Mouse (Mus musculus) Patski (cell line): ENCODE results near the gene Rfx1. TPM values are rescaled to one million over a fixed set of nuclear protein-coding genes. Genes with fewer than 3 reads are reported as not detected.

ENCODE experiments used
- ATAC-seq: fragments of 100-300 bp; one replicate; pipeline ENCODE4 v1.8.0; 2021
- CTCF ChIA-PET: fragments of 350-600 bp; sonication (Branson Sonifier 250); formaldehyde crosslinking; loops from one replicate; lab custom pipeline; 2022; ENCODE audit warnings: inconsistent platforms; lab: Charles Lee
- POLR2A ChIA-PET: fragments of 350-600 bp; sonication (Branson Sonifier 250); formaldehyde crosslinking; loops from one replicate; lab custom pipeline; 2022; ENCODE audit warnings: antibody characterized with exemption, inconsistent platforms; lab: Charles Lee
- DNase-seq: peaks from one replicate; pipeline ENCODE4 v3.0.0-alpha.2; 2011; ENCODE audit warnings: low read depth, low spot score
- H3K27me3 ChIP-seq: fragments of 371-371 bp; one replicate; pipeline ENCODE4 v1.5.1; 2021
- CTCF ChIP-seq: fragments of 100-300 bp; IDR thresholded peaks from one replicate; pipeline ENCODE4 v1.5.1; 2021
- in situ Hi-C: fragments of 300-500 bp; cut with MboI; formaldehyde crosslinking; loops from 3 replicates; pipeline ENCODE4 v1.11.1; 2018; ENCODE audit warnings: low pct_unique_long_range_greater_than_20kb, mixed read lengths
- polyA plus RNA-seq: library from polyadenylated mRNA; unstranded; gene quantifications from one replicate; pipeline ENCODE4 v1.2.3, GENCODE M21; 2021

Rfx1 gene
- polyA plus RNA-seq, 1 experiment from 2014 or later: 14.2 TPM

DNA sequence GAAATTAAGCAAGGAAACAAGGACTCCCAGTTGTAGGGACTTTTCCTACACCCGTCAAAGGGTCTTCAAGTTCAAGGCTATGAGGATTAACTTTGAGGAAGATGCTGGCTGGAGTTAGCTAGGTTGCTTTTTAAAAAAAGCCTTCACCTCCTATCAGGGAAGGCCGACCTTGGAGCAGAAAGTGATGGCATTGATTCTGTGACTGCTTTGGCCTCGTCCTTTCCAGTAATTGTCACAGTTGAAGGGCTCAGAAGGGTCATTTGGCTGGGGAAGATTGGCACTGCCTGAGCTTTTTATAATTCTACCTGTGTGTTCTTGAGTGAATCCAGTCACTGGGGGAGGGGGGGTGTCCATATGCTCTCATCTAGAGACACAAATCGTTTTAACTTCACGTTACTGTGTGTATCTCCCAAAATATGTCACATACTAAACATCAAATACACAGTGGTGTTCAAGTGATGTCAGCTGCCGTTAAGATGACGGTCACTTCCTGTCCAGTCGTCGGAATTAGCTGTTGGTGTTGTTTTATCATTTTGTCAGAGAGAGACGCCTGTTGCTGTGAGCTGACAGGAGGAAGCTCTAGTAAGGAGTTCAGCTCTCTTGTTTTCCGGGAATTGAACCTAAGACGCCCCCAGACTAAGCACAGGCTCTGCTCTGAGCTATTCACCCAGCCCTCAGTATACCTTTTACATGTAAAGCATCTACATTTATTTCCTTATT is 1.8 kb downstream of the Rfx1 start:
- ChIA-PET CTCF (interaction anchor here (1.1 to 2.1 kb wide), 2 partner anchors 25 to 118 kb away, joined by 3 to 4 read pairs; no protein-coding TSS in a partner anchor), POLR2A (interaction anchor here (0.9 kb wide), 1 partner anchor 410 kb away, joined by 3 read pairs; no protein-coding TSS in a partner anchor)
- in situ Hi-C loops: no loop called here
- TF ChIP-seq CTCF: no peak
- DNase-seq (no peak), ATAC-seq (no peak)
- H3K27me3 ChIP-seq: no peaks in the 10 kb centered on the region

DNA sequence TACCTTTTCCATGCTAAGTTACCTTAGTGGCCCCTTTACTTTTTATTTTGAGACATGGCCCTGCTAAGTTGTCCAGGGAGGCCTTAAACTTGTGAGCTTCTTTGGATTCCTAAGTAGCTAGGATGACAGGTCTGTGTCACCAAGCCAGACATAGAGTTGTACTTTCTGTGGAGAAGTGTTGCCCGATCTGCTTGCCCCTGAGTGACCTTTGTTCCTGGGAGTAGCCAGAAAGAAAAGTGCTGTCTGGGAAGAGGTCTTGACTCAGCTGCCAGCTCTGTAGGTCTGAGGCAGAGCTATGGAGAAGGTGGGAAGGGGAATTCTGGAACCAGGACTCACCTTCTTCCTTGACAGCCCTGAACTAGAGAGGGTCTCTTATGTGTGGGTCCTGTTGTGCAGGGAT is 2.5 kb downstream of the Rfx1 start:
- DNase-seq (no peak), ATAC-seq (no peak)
- CTCF ChIA-PET: interaction anchor here (2.1 kb wide), 1 partner anchor 26 kb away, joined by 4 read pairs; no protein-coding TSS in a partner anchor
- TF ChIP-seq CTCF: no peak
- H3K27me3 ChIP-seq: no peaks in the 10 kb centered on the region
- POLR2A ChIA-PET: interaction anchor here (0.9 kb wide), 1 partner anchor 411 kb away, joined by 3 read pairs; no protein-coding TSS in a partner anchor
- in situ Hi-C loops: no loop called here

- DNase-seq (no peak), ATAC-seq (no peak)
- in situ Hi-C loops: no loop called here
- ChIA-PET CTCF (interaction anchor here (1.1 kb wide), 1 partner anchor 35 kb away, joined by 3 read pairs; the partner anchor contains the start of gene Dcaf15), POLR2A (no interaction called here)
- no peaks in the 10 kb centered on the region for H3K27me3 ChIP-seq
- no peak for TF ChIP-seq CTCF
Measured at GRCm38 (mm10) chr8:84069750-84070149, 3.1 kb downstream of the Rfx1 start.

GRCm38 (mm10) chr8:84070241-84070640 is 3.6 kb downstream of the Rfx1 start:
- ChIA-PET CTCF (interaction anchor here (1.1 to 1.5 kb wide), 2 partner anchors 12 to 35 kb away, joined by 3 to 8 read pairs; partner anchors contain the start of gene Dcaf15), POLR2A (no interaction called here)
- ATAC-seq: no peak

GRCm38 (mm10) chr8:84070667-84071066 is 4.0 kb downstream of the Rfx1 start:
- no peaks in the 10 kb centered on the region for H3K27me3 ChIP-seq
- POLR2A ChIA-PET: interaction anchor here (0.6 kb wide), 1 partner anchor 194 kb away, joined by 3 read pairs; no protein-coding TSS in a partner anchor
- no peak for ATAC-seq
- CTCF ChIA-PET: interaction anchor here (1.1 to 1.5 kb wide), 2 partner anchors 12 to 34 kb away, joined by 3 to 8 read pairs; partner anchors contain the start of gene Dcaf15
- in situ Hi-C loops: no loop called here
- no peak for TF ChIP-seq CTCF
- no peak for DNase-seq

More at GRCm38 (mm10) chr8:84070241-84070640, 3.6 kb downstream of the Rfx1 start:
- no peak for DNase-seq
- in situ Hi-C loops: no loop called here
- no peak for TF ChIP-seq CTCF
- H3K27me3 ChIP-seq: no peaks in the 10 kb centered on the region

GRCm38 (mm10) chr8:84071921-84072320 is 5.3 kb downstream of the Rfx1 start:
- ChIA-PET POLR2A (interaction anchor here (0.5 to 0.7 kb wide), 2 partner anchors 56 to 70 kb away, joined by 3 to 4 read pairs; no protein-coding TSS in a partner anchor), CTCF (interaction anchor here (1.5 kb wide), 2 partner anchors 10 to 91 kb away, joined by 3 to 8 read pairs; no protein-coding TSS in a partner anchor)
- in situ Hi-C loops: no loop called here
- no peaks in the 10 kb centered on the region for H3K27me3 ChIP-seq
- TF ChIP-seq CTCF: no peak
- ATAC-seq: no peak
- DNase-seq: no peak

DNA sequence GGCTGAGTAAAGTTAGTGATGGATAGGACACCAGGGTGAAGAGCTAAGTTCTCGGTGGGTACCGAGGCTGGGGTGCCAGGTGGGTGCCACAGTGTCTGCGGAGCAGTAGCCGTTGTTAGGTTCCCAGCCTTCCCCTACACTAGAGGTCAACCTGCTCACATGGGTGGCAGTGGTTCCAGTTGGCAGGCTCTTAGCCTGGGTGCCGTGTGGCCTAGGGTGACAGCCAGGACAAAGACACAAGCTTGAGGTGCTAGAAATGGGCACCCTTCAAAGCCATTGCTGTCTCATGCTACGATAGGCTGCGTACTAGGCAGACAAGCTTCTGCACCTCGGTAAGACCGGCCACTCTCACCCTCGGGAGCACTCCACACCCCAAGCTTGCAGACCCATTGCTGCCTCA is 5.7 kb downstream of the Rfx1 start:
- DNase-seq (no peak), ATAC-seq (no peak)
- ChIA-PET POLR2A (interaction anchor here (0.5 to 0.7 kb wide), 2 partner anchors 56 to 69 kb away, joined by 3 to 4 read pairs; no protein-coding TSS in a partner anchor), CTCF (interaction anchor here (1.5 kb wide), 1 partner anchor 91 kb away, joined by 3 read pairs; no protein-coding TSS in a partner anchor)
- no peaks in the 10 kb centered on the region for H3K27me3 ChIP-seq
- no peak for TF ChIP-seq CTCF
- in situ Hi-C loops: no loop called here

GRCm38 (mm10) chr8:84073230-84073976 is 6.8 kb downstream of the Rfx1 start:
- ATAC-seq (no peak), DNase-seq (no peak)
- in situ Hi-C loops: no loop called here
- ChIA-PET POLR2A (interaction anchor here (1.4 kb wide), 1 partner anchor 30 kb away, joined by 5 read pairs; no protein-coding TSS in a partner anchor), CTCF (interaction anchor here (1.5 kb wide), 1 partner anchor 90 kb away, joined by 3 read pairs; no protein-coding TSS in a partner anchor)
- TF ChIP-seq CTCF: no peak
- H3K27me3 ChIP-seq: no peaks in the 10 kb centered on the region

- POLR2A ChIA-PET: interaction anchor here (1.0 to 1.1 kb wide), 2 partner anchors 9 to 12 kb away, joined by 3 read pairs; no protein-coding TSS in a partner anchor
- no peak for TF ChIP-seq CTCF
- in situ Hi-C loops: no loop called here
- CTCF ChIA-PET: interaction anchor here (0.9 kb wide), 1 partner anchor 19 kb away, joined by 3 read pairs; no protein-coding TSS in a partner anchor
- H3K27me3 ChIP-seq: no peaks in the 10 kb centered on the region
- DNase-seq (no peak), ATAC-seq (no peak)
Measured at GRCm38 (mm10) chr8:84076412-84076811, 9.8 kb downstream of the Rfx1 start.

DNA sequence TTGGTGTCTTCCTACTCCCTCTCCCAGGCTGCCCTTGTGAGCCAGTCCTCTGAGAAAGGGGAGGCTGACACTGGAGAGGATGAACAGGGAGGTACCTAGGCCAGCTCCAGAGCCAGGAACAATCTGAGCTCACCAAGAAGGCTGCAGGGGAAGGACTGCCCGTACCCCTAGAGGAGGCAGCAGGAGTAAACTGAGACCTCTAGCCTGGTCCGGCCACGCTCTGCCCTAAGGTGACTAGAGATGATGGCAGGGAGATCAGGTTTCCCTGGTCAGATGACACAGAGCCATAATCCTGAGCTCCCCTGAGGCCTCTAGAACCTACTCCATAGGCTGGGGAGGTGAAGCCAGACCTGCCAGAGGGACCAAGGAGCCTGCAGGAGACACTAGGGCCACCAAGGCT is 10.2 kb downstream of the Rfx1 start:
- no peak for TF ChIP-seq CTCF
- CTCF ChIA-PET: interaction anchor here (0.9 kb wide), 1 partner anchor 19 kb away, joined by 3 read pairs; no protein-coding TSS in a partner anchor
- no peaks in the 10 kb centered on the region for H3K27me3 ChIP-seq
- ATAC-seq (no peak), DNase-seq (no peak)
- POLR2A ChIA-PET: interaction anchor here (1.1 kb wide), 1 partner anchor 11 kb away, joined by 3 read pairs; no protein-coding TSS in a partner anchor
- in situ Hi-C loops: no loop called here
